Mouse (Mus musculus): ENCODE data around the gene Prrt2.

DNA sequence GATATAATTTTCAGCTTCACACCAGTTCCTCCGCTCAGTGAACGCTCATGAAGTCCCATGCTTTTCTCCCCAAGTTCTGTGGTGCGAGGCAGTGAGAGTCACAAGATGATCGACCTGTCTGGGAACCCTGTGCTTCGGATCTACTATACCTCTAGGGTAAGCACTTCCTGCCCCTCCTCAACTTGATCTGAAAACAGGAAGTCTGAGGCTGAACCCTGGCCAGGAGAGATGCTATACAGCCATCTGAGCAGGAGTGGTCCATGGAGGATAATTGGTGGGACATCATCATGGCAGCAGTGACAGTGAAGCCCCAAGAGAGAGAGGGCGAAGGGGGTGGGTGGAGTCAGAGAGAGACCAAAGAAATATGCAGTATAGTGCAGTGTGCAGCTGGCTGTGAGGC, 42.2 kb downstream of the Prrt2 start:
- TF ChIP-seq CTCF (IDR thresholded peaks at IDR 0.05; ENCODE audit: control insufficient read depth, insufficient read depth, insufficient read length) (no peak), MYOG (IDR thresholded peaks at IDR 0.05; ENCODE audit: control insufficient read depth, extremely low read depth, insufficient read length) (no peak), MYOD1 (IDR thresholded peaks at IDR 0.05; ENCODE audit: control insufficient read depth, insufficient read length, low read depth) (no peak), MAX (IDR thresholded peaks at IDR 0.05) (no peak), USF1 (IDR thresholded peaks at IDR 0.05; ENCODE audit: low read depth) (no peak)
